Mouse (Mus musculus): ENCODE measurements at regions not wholly inside any gene's neighbourhood (a gene's known extent, or its start where the extent isn't known, plus 50 kb on each side); places are given as distances from the start of the nearest gene placed in this dataset.

GRCm38 (mm10) chr9:115551080-115551479 is 240.9 kb upstream of the Stt3b start:
- no peak for TF ChIP-seq POLR2A (IDR thresholded peaks at IDR 0.05; ENCODE audit: low read depth, low read length)
- no peak for TF ChIP-seq CTCF (conservative IDR thresholded peaks at IDR 0.05; ENCODE audit: insufficient read depth, insufficient read length, low read depth, low read length)
